Mouse (Mus musculus) lung, embryonic 16.5 days (tissue): ENCODE results near the gene Filip1. TPM values are rescaled to one million over a fixed set of nuclear protein-coding genes. Genes with fewer than 3 reads are reported as not detected.

Source experiments
- ATAC-seq: fragments of 200-750 bp; cut with Nextera tagmentation; 2 replicates; pipeline ENCODE4 v1.8.0; 2017; ENCODE audit warnings: low read depth, mild to moderate bottlenecking, moderate library complexity
- H3K27ac ChIP-seq: fragments of 300-500 bp; sonication (generic); 2 replicates; pipeline ENCODE4 v1.5.1; 2014; ENCODE audit warnings: mild to moderate bottlenecking, control low read depth, low read length
- H3K27me3 ChIP-seq: fragments of 300-500 bp; sonication (generic); 2 replicates; pipeline ENCODE4 v1.6.1; 2014; ENCODE audit warnings: low read depth, low read length, mixed read lengths; ENCODE audit not compliant: control insufficient read depth, insufficient read depth
- H3K36me3 ChIP-seq: fragments of 300-500 bp; sonication (generic); 2 replicates; pipeline ENCODE4 v1.6.1; 2014; ENCODE audit warnings: low read length; ENCODE audit not compliant: control insufficient read depth, insufficient read depth
- H3K4me1 ChIP-seq: fragments of 300-500 bp; sonication (generic); replicated peaks from 2 replicates; pipeline ENCODE4 v1.6.1; 2014; ENCODE audit warnings: low read length, mixed read lengths; ENCODE audit not compliant: control insufficient read depth, insufficient read depth
- H3K4me2 ChIP-seq: fragments of 300-500 bp; sonication (generic); 2 replicates; pipeline ENCODE4 v1.6.1; 2014; ENCODE audit warnings: low read depth, low read length, control low read depth
- H3K4me3 ChIP-seq: fragments of 300-500 bp; sonication (generic); 2 replicates; pipeline ENCODE4 v1.5.1; 2014; ENCODE audit warnings: mild to moderate bottlenecking, low read length, control low read depth
- H3K9ac ChIP-seq: fragments of 300-500 bp; sonication (generic); 2 replicates; pipeline ENCODE4 v1.6.1; 2014; ENCODE audit warnings: low read length, control low read depth
- H3K9me3 ChIP-seq: fragments of 300-500 bp; sonication (generic); 2 replicates; pipeline ENCODE4 v1.6.1; 2016; ENCODE audit warnings: low read length; ENCODE audit not compliant: control insufficient read depth
- WGBS: fragments of 180-500 bp; shearing (Covaris S2); extraction: QIAGEN DNeasy Blood & Tissue Kit; methylation state at CpG from one replicate; pipeline ENCODE4 v1.1.7; 2014; 5-methylcytosine and 5-hydroxymethylcytosine counted together
- polyA plus RNA-seq: library from polyadenylated mRNA; unstranded; fragments of >200 nt; fragmentation: Nextera tagmentation; extraction: Ambion mirVana; gene quantifications from 2 replicates; pipeline ENCODE4 v1.2.1, GENCODE M21; 2015

The Filip1 gene
- polyA plus RNA-seq, 1 experiment from 2014 or later, result 14.2 TPM

DNA sequence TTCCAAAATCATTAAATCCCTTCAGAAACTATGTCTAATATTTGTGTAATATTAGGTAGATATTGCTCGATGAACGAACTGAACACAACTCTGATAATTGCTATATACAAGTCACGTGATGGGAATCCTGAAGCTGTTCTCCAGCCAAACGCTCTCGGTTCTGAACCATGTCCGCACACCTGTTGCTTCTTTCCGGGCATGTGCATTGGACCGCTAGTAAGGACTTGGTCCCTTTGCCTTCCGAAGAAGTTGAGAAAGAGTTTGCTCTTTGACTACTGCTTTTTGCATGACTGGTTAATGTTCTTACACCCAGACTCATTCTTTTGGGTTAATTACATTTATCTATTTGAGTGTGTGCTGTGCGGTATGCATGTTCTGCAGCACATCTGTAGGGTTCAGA lies 207.2 kb downstream of the Filip1 start:
- Histone ChIP-seq H3K4me1 (peaks cover 13% of the 10 kb centered on the region), H3K9ac (no peak overlapping the region), H3K36me3 (no peaks in the 10 kb centered on the region), H3K4me2 (no peak overlapping the region), H3K27ac (no peak overlapping the region), H3K27me3 (no peaks in the 10 kb centered on the region), H3K9me3 (no peaks in the 10 kb centered on the region), H3K4me3 (no peak overlapping the region)
- WGBS, result 84% methylated on average over 10 of the region's 10 CpGs
- no peak for ATAC-seq

GRCm38 (mm10) chr9:79796461-79797135 lies 216.1 kb downstream of the Filip1 start:
- H3K4me2 ChIP-seq, result peak overlapping the region; percentile 14; the same call in 1 of the 2 replicates
- H3K27ac ChIP-seq, result peak overlapping the region; percentile 36; the same call in 1 of the 2 replicates
- no peak for ATAC-seq
- no peak overlapping the region for H3K9ac ChIP-seq
- no peaks in the 10 kb centered on the region for H3K36me3 ChIP-seq
- 38% methylated on average over 7 of the region's 7 CpGs for WGBS
- H3K4me1 ChIP-seq, result 0 out of 2 replicates have a peak, but pooled peaks cover 5% of the 10 kb centered on the region
- no peak overlapping the region for H3K4me3 ChIP-seq
- H3K9me3 ChIP-seq, result no peaks in the 10 kb centered on the region
- H3K27me3 ChIP-seq, result no peaks in the 10 kb centered on the region

- Histone ChIP-seq H3K4me1 (peaks cover 9% of the 10 kb centered on the region), H3K27me3 (no peaks in the 10 kb centered on the region), H3K4me3 (no peak overlapping the region), H3K9me3 (no peaks in the 10 kb centered on the region), H3K36me3 (no peaks in the 10 kb centered on the region), H3K27ac (no peak overlapping the region), H3K9ac (no peak overlapping the region), H3K4me2 (no peak overlapping the region)
- no peak for ATAC-seq
- 73% methylated on average over 1 of the region's 1 CpGs for WGBS
Observed at GRCm38 (mm10) chr9:79795076-79795475, 217.6 kb downstream of the Filip1 start.

DNA sequence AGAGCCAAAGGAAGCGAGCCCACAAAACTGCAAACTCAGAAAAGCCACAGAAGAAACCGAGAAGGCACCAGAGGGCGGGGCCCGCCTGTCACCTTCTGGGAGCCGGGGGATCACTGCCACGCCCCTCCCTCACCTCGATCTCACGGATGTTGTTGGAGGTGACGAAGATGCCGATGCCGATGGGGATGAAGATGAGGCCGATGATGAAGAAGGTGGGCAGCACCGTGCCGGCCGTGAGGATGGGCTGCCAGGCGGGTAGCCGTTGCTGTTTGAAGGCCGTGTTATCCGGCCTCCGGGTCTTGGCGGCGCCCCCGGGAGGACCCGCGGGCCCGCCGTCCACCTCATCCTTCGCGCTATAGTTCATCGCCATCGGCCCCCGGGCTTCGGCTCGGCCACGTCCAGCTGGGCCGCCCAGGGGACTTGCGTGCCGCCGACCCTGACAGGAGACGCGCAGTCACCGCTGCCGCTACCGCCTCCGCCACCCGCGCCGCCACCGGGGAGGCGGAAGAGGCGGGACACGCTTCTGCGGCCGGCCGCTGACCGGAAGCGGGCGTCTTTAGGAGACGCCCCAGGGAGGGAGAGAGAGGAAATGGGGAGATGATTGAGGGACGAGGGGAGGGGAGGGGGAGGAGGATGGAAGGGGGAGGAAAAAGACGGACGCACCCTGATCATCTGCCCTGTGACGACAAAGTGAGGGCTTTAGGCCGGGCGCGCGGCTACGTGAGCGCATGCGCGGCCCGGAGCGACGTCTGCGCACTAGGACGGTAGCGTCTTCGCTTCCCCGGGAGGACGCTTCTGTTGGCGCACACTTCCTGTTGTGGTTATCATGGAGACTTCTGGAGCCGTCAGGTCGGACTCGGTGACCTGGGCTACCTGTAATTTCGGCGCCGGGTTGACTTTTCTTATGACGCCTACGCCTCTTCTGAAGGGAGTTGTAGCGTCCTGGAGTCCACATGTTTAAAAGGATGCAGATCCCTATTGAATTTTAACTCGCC lies 219.5 kb downstream of the Filip1 start, which contains the start of gene Tmem30a:
TSS of gene Tmem30a (minus strand) at position 667 of the 995 bp plus-strand sequence.
- peak within 1 kb of the TSS; percentile 95 for H3K27ac ChIP-seq
- H3K4me2 ChIP-seq, result peak within 1 kb of the TSS; percentile 80
- WGBS, result under 1% methylated on average over 88 of the region's 91 CpGs
- H3K9ac ChIP-seq, result peak within 1 kb of the TSS; percentile 93
- peaks cover 10% of the 10 kb centered on the region for H3K4me1 ChIP-seq
- H3K27me3 ChIP-seq, result no peaks in the 10 kb centered on the region
- ATAC-seq, result peak; percentile 97
- peak within 1 kb of the TSS; percentile 70 for H3K4me3 ChIP-seq
- H3K36me3 ChIP-seq, result no peaks in the 10 kb centered on the region
- H3K9me3 ChIP-seq, result no peaks in the 10 kb centered on the region

- Histone ChIP-seq H3K36me3 (no peaks in the 10 kb centered on the region), H3K4me3 (no peak overlapping the region), H3K4me1 (peaks cover 9% of the 10 kb centered on the region), H3K27me3 (no peaks in the 10 kb centered on the region), H3K9ac (no peak overlapping the region), H3K9me3 (no peaks in the 10 kb centered on the region), H3K27ac (no peak overlapping the region), H3K4me2 (no peak overlapping the region)
- 65% methylated on average over 2 of the region's 2 CpGs for WGBS
- no peak for ATAC-seq
Observed at GRCm38 (mm10) chr9:79785794-79786085, 226.9 kb downstream of the Filip1 start.

DNA sequence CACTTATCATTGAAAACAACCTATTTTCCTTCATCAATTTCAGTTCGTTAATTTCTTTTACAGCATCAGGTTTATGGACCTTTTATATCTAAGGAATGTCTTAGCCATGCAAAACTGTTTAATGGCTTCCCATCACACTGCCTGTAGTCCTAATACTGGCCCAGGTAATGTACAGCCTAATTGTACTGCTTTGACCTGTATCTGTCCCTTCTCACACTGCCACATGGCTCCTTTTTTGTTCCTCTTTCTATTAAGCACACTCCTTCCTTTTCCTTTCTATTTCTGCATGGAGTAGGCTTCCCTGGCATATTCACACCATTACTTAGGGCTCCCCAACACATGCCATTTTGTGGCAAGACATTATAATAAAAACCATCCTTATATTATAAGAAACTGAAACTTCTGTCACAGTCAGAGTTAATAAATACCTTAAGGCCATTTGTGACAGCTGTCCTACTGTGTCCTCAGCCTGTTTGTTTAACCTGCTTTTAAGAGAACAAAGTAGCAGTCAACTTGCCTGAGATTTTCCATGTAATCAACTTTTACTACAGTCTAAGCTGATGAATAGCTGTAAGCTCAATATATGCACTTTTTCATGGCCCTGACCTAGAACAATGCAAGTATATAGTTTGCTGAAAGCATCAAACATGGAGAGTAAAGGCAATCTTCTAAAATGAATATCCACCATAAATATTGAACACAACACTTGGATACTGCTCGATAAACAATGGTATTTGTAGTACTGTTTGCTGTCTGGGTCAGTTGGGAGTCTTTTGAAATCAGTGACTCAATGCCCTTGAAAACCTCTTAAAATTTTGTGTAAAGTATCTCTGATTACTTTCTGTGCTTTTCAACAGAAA lies 227.5 kb downstream of the Filip1 start:
- no peak for ATAC-seq
- H3K27me3 ChIP-seq, result no peaks in the 10 kb centered on the region
- H3K4me3 ChIP-seq, result no peak overlapping the region
- no peaks in the 10 kb centered on the region for H3K9me3 ChIP-seq
- no peak overlapping the region for H3K4me2 ChIP-seq
- H3K4me1 ChIP-seq, result peaks cover 8% of the 10 kb centered on the region
- H3K9ac ChIP-seq, result no peak overlapping the region
- 81% methylated on average over 2 of the region's 2 CpGs for WGBS
- H3K36me3 ChIP-seq, result no peaks in the 10 kb centered on the region
- H3K27ac ChIP-seq, result no peak overlapping the region

GRCm38 (mm10) chr9:79784439-79784838 lies 228.2 kb downstream of the Filip1 start:
- WGBS, result 55% methylated on average over 3 of the region's 3 CpGs
- 0 out of 2 replicates have a peak, but pooled peaks cover 6% of the 10 kb centered on the region for H3K4me1 ChIP-seq
- no peak overlapping the region for H3K27ac ChIP-seq
- H3K27me3 ChIP-seq, result no peaks in the 10 kb centered on the region
- H3K36me3 ChIP-seq, result no peaks in the 10 kb centered on the region
- H3K4me2 ChIP-seq, result no peak overlapping the region
- H3K9ac ChIP-seq, result no peak overlapping the region
- H3K4me3 ChIP-seq, result no peak overlapping the region
- no peak for ATAC-seq
- H3K9me3 ChIP-seq, result no peaks in the 10 kb centered on the region

DNA sequence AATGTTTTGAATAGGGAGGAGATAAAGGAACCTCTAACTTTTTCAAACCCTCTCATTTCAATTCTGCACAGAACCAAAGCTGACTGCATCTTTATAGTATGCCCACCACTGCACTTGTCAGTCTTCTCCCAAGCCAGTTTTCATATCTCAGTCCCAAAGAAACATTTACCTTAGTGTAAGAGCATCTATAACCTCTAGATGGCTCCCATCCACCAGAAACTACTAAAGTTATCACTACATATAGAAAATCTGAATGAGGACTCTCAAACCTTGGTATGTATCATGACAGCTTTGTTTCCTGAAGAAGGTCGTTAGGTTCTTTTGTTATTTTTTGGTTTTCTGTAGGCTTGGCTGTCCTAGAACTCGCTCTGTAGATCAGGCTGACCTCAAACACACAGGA lies 233.3 kb downstream of the Filip1 start:
- no peaks in the 10 kb centered on the region for H3K27me3 ChIP-seq
- H3K9ac ChIP-seq, result no peak overlapping the region
- no peaks in the 10 kb centered on the region for H3K9me3 ChIP-seq
- peaks cover 5% of the 10 kb centered on the region; the same call in 1 of the 2 replicates for H3K36me3 ChIP-seq
- 56% methylated on average over 2 of the region's 2 CpGs for WGBS
- no peak overlapping the region for H3K4me2 ChIP-seq
- H3K4me3 ChIP-seq, result no peak overlapping the region
- H3K27ac ChIP-seq, result no peak overlapping the region
- no peaks in the 10 kb centered on the region for H3K4me1 ChIP-seq
- no peak for ATAC-seq
